Mouse (Mus musculus) B cell, adult 62 days (primary cell): ENCODE measurements around the gene Six4. TPM values are rescaled to one million over a fixed set of nuclear protein-coding genes. Genes with fewer than 3 reads are reported as not detected.

Experiments used
- total RNA-seq: library from RNA; stranded (reverse); gene quantifications from 4 replicates; pipeline ENCODE4 v1.2.4, GENCODE M21; 2023

The Six4 gene
- not detected in 4 replicates for total RNA-seq

GRCm38 (mm10) chr12:73113196-73113595 is at the start of gene Six4:
TSS of gene Six4 (minus strand) at chr12:73113456.

GRCm38 (mm10) chr12:73123093-73124041 is 10.1 kb upstream of the Six4 start, which contains the start of gene Mnat1:
TSS of gene Mnat1 (plus strand) at chr12:73123717.

GRCm38 (mm10) chr12:73053668-73054241 is 59.5 kb downstream of the Six4 start, which contains the start of gene Six1:
TSS of gene Six1 (minus strand) at chr12:73053887.

Other genes with a start within 250 kb of the Six4 start
- not detected in 4 replicates for gene Six6, start 173.6 kb downstream of the Six4 start, total RNA-seq
- gene 4930447C04Rik, start 172.7 kb downstream of the Six4 start, total RNA-seq = not detected in 4 replicates
- gene Six1, start 59.6 kb downstream of the Six4 start, total RNA-seq = not detected in 4 replicates
- 16.0 to 19.9 TPM (median 16.2 TPM) in 4 replicates for gene Mnat1, start 10.3 kb upstream of the Six4 start, total RNA-seq
- 9.5 to 13.3 TPM (median 10.7 TPM) in 4 replicates for gene Trmt5, start 173.3 kb upstream of the Six4 start, total RNA-seq
- 10.1 to 14.7 TPM (median 14.4 TPM) in 4 replicates for gene Slc38a6, start 173.3 kb upstream of the Six4 start, total RNA-seq